In the genomic region with DNA sequence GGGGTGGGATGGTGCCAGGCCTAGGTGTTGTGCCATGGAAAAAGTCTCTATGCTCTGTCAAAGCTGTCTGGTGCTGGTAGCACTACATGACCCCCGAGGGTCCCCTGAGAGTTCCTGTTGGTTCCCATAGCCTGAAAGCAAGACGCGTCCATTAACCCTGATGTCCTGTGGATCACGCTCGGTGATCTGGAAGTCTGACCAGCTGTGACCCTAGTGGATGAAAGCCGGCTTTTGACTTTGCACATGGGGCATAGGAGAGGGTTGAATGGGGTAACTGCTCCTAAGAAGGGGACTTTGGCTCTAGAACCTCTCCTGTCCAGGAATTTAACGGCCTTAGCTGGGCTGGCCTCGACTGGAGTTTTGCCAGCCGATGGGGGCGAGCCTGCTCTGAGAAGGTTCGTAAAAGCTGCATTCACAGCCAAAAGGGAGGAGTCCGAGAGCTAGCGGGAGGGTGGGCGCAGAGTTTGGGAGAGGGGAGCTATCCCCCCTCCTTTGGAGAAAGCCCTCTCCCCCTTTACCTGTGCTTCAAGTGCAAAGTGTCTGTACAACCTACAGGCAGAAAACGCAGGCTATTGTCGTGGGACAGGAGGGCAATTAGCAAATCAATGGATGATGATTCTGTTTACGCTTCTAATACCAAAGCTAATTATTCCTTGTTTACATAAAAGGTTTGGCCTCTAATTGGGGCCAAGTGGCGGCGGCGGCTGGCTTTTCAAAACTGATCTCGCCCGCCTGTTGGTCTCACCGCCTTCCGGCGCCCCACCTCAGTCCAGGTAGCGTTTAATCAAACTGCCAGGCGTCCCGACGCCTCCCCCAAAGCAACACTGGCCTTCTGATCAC, we compare ENCODE assay signal across 9 mouse cellular contexts. TPM values are rescaled to one million over a fixed set of nuclear protein-coding genes. Genes with fewer than 3 reads are reported as not detected.
DNase-seq lines count a peak whose midpoint lies in the region; ATAC-seq and TF ChIP-seq lines count a peak whose summit lies in the region.
"Had no signal": no experiment of that assay in that cellular context is flagged by ENCODE, and none has a peak within 500 bp of the region (broad histone marks: within the 10 kb centered on the region; RNA-seq: fewer than 3 reads in every experiment).

No protein-coding gene starts in this region.

- peaks cover 67% of the 10 kb centered on the region for H3K27me3 ChIP-seq in kidney, embryonic 16.5 days (ENCODE audit: insufficient read depth, low read length)
- no peaks in the 10 kb centered on the region; the same call in none of the 2 replicates for H3K27me3 ChIP-seq in kidney, adult 2 months (replicated peaks; ENCODE audit: control insufficient read depth, insufficient read depth, low read length)
- H3K27me3 ChIP-seq in intestine, embryonic 15.5 days (replicated peaks) = peaks cover 68% of the 10 kb centered on the region
- peaks cover 35% of the 10 kb centered on the region for H3K27me3 ChIP-seq in neural tube, embryonic 11.5 days (ENCODE audit: control insufficient read depth, insufficient read depth, low read length)

- H3K9me3 ChIP-seq in kidney, embryonic 16.5 days (ENCODE audit: low read length) = peaks cover 10% of the 10 kb centered on the region
- 0 out of 2 replicates have a peak, but pooled peaks cover 5% of the 10 kb centered on the region for H3K9me3 ChIP-seq in intestine, embryonic 15.5 days
- H3K9me3 ChIP-seq in neural tube, embryonic 11.5 days (ENCODE audit: control insufficient read depth, low read length) = no peaks in the 10 kb centered on the region

- DNase-seq in kidney, adult 2 months = no peak
- DNase-seq in embryo, embryonic 9.5 days (ENCODE audit: extremely low spot score) = peak; percentile 48
- peak; percentile 47 for DNase-seq in neural tube, embryonic 11.5 days (ENCODE audit: low spot score)
- DNase-seq in adrenal gland, adult 18-20 months (ENCODE audit: low spot score in 2 of 2) = no peak
- DNase-seq in ovary, postnatal 14 days (ENCODE audit: low spot score) = no peak
- DNase-seq: heart, adult 11 months had no signal

- TF ChIP-seq CTCF in kidney, adult 2 months (conservative IDR thresholded peaks at IDR 0.05; ENCODE audit: insufficient read depth, insufficient read length, low read depth, low read length) = no peak

- no peak overlapping the region; the same call in 1 of the 2 replicates for H3K9ac ChIP-seq in kidney, embryonic 16.5 days (replicated peaks; ENCODE audit: low read length)
- peak overlapping the region; percentile 50; the same call in 1 of the 2 replicates for H3K9ac ChIP-seq in intestine, embryonic 15.5 days
- peak overlapping the region; percentile 80 for H3K9ac ChIP-seq in neural tube, embryonic 11.5 days (ENCODE audit: low read length)

- peaks cover 17% of the 10 kb centered on the region for H3K4me1 ChIP-seq in kidney, embryonic 16.5 days (ENCODE audit: insufficient read depth, low read length)
- peaks cover 3% of the 10 kb centered on the region; the same call in 1 of the 2 replicates for H3K4me1 ChIP-seq in kidney, adult 2 months (ENCODE audit: control insufficient read depth, insufficient read depth, low read length)
- H3K4me1 ChIP-seq in intestine, embryonic 15.5 days (replicated peaks) = peaks cover 19% of the 10 kb centered on the region
- H3K4me1 ChIP-seq in neural tube, embryonic 11.5 days (ENCODE audit: control insufficient read depth, insufficient read depth, low read length) = peaks cover 25% of the 10 kb centered on the region

- H3K4me2 ChIP-seq in kidney, embryonic 16.5 days (replicated peaks; ENCODE audit: low read depth, low read length) = peak overlapping the region; percentile 100
- peak overlapping the region; percentile 99 for H3K4me2 ChIP-seq in intestine, embryonic 15.5 days (replicated peaks)
- peak overlapping the region; percentile 87 for H3K4me2 ChIP-seq in neural tube, embryonic 11.5 days (ENCODE audit: low read depth)

- H3K36me3 ChIP-seq in kidney, embryonic 16.5 days (ENCODE audit: insufficient read depth, low read length) = no peaks in the 10 kb centered on the region
- H3K36me3 ChIP-seq in kidney, adult 2 months (ENCODE audit: control insufficient read depth, insufficient read depth, low read length) = no peaks in the 10 kb centered on the region
- H3K36me3 ChIP-seq in intestine, embryonic 15.5 days = no peaks in the 10 kb centered on the region
- 0 out of 2 replicates have a peak, but pooled peaks cover 2% of the 10 kb centered on the region for H3K36me3 ChIP-seq in neural tube, embryonic 11.5 days (ENCODE audit: control insufficient read depth, insufficient read depth, low read length)

- no peak for ATAC-seq in kidney, embryonic 16.5 days (ENCODE audit: low FRiP score, low TSS enrichment)
- no peak for ATAC-seq in intestine, embryonic 15.5 days
- ATAC-seq in neural tube, embryonic 11.5 days (ENCODE audit: insufficient read depth, low FRiP score, low TSS enrichment) = no peak
- ATAC-seq in megakaryocyte-erythroid progenitor cell, adult 5-6 weeks (replicated peaks; ENCODE audit: low FRiP score, low TSS enrichment, poor library complexity, severe bottlenecking) = no peak

- WGBS in kidney, embryonic 16.5 days = 5% methylated on average over 29 of the region's 29 CpGs
- WGBS in kidney, adult 2 months = 7% methylated on average over 29 of the region's 29 CpGs
- WGBS in intestine, embryonic 15.5 days = 5% methylated on average over 29 of the region's 29 CpGs
- 2% methylated on average over 29 of the region's 29 CpGs for whole genome bisulfite sequencing in neural tube, embryonic 11.5 days

- no peak for TF ChIP-seq POLR2A in kidney, adult 2 months (IDR thresholded peaks at IDR 0.05; ENCODE audit: low read depth, low read length)

- peak overlapping the region; percentile 59 for H3K4me3 ChIP-seq in kidney, embryonic 16.5 days (ENCODE audit: low read length)
- H3K4me3 ChIP-seq in kidney, adult 2 months (ENCODE audit: insufficient read depth, low read depth, low read length) = no peak overlapping the region; the same call in 1 of the 2 replicates
- peak overlapping the region; percentile 60 for H3K4me3 ChIP-seq in intestine, embryonic 15.5 days (replicated peaks)
- peak overlapping the region; percentile 54 for H3K4me3 ChIP-seq in neural tube, embryonic 11.5 days (ENCODE audit: low read depth, low read length)

- H3K27ac ChIP-seq in kidney, embryonic 16.5 days (ENCODE audit: low read length) = no peak overlapping the region
- no peak overlapping the region for H3K27ac ChIP-seq in kidney, adult 2 months (ENCODE audit: insufficient read depth, low read depth, low read length)
- no peak overlapping the region for H3K27ac ChIP-seq in intestine, embryonic 15.5 days
- H3K27ac ChIP-seq in neural tube, embryonic 11.5 days (ENCODE audit: low read depth, low read length) = peak overlapping the region; percentile 79

RNA-seq across cellular contexts. Expression of a gene that starts 35.0 kb away (rescaled TPM):
- polyA plus RNA-seq in kidney, embryonic 16.5 days (2015; fragmentation: Nextera tagmentation; extraction: Ambion mirVana) = not detected in 2 replicates
- not detected in 2 replicates for polyA plus RNA-seq in kidney, adult 2 months (2012; rRNA removed)
- polyA plus RNA-seq in intestine, embryonic 15.5 days (2015; fragmentation: Nextera tagmentation; extraction: Ambion mirVana) = 0.31 and 0.49 TPM in 2 replicates
- polyA plus RNA-seq in neural tube, embryonic 11.5 days (2014; fragmentation: Nextera tagmentation; extraction: Ambion mirVana) = 8.0 TPM in 2 replicates
- under 1 TPM in 1 of 2 experiments, not detected in 1; 0.58 TPM for total RNA-seq in adrenal gland, adult 18-20 months (2021)
- not detected in 2 replicates for total RNA-seq in megakaryocyte-erythroid progenitor cell, adult 5-6 weeks (2014; fragmentation: Nextera tagmentation)
- total RNA-seq in megakaryocyte-erythroid progenitor cell, adult 5-6 weeks (2017) = not detected in 2 replicates

RNA-seq across cellular contexts. Expression of a gene that starts 59.4 kb away (rescaled TPM):
- 8.9 and 10.0 TPM in 2 replicates for polyA plus RNA-seq in kidney, embryonic 16.5 days (2015; fragmentation: Nextera tagmentation; extraction: Ambion mirVana)
- 2.7 and 3.5 TPM in 2 replicates for polyA plus RNA-seq in kidney, adult 2 months (2012; rRNA removed)
- polyA plus RNA-seq in intestine, embryonic 15.5 days (2015; fragmentation: Nextera tagmentation; extraction: Ambion mirVana) = 0.04 and 0.08 TPM in 2 replicates
- 0.82 and 0.95 TPM in 2 replicates for polyA plus RNA-seq in neural tube, embryonic 11.5 days (2014; fragmentation: Nextera tagmentation; extraction: Ambion mirVana)
- under 1 TPM; 0.13 to 0.32 TPM for total RNA-seq in adrenal gland, adult 18-20 months (2021)
- not detected in 2 replicates for total RNA-seq in megakaryocyte-erythroid progenitor cell, adult 5-6 weeks (2014; fragmentation: Nextera tagmentation)
- not detected in 2 replicates for total RNA-seq in megakaryocyte-erythroid progenitor cell, adult 5-6 weeks (2017)

Comparison
In these comparisons a context has a peak if more than half of its experiments do, and no peak if none do; other contexts are left out.
1. DNase-seq: peak in embryo, embryonic 9.5 days (single experiment) and neural tube, embryonic 11.5 days (single experiment); none in kidney, adult 2 months (single experiment), adrenal gland, adult 18-20 months (0 of 2) and ovary, postnatal 14 days (single experiment).
2. Peak in every context shown above with its lines, with median percentiles within 50 percentile points of each other: H3K4me2 ChIP-seq.